Mouse (Mus musculus) embryo, embryonic 10 days (tissue): ENCODE data around the gene Spag6.

Experiments used
- DNase-seq: peaks from one replicate; pipeline ENCODE4 v3.0.0-alpha.2; 2015; ENCODE audit warnings: low spot score

Spag6 gene

GRCm38 (mm10) chr2:18693871-18694610 is at the start of gene Spag6:
Gene Spag6, plus strand, starts transcription at chr2:18694032.
- DNase-seq, result peak; percentile 75

GRCm38 (mm10) chr2:18648563-18648962 is 45.3 kb upstream of the Spag6 start:
- DNase-seq, result no peak

- DNase-seq, result no peak
These were observed 39.0 kb upstream of the Spag6 start for GRCm38 (mm10) chr2:18654821-18655220.

GRCm38 (mm10) chr2:18664003-18664402 is 29.8 kb upstream of the Spag6 start:
- DNase-seq, result no peak

- peak; percentile 62 for DNase-seq
These were observed 22.8 kb upstream of the Spag6 start for GRCm38 (mm10) chr2:18671041-18671440.

- DNase-seq, result peak; percentile 91
These were observed 21.6 kb upstream of the Spag6 start, which contains the start of gene Commd3 for GRCm38 (mm10) chr2:18672133-18672765. Gene Commd3, plus strand, starts transcription at chr2:18672384.

- peak; percentile 53 for DNase-seq
These were observed 21.1 kb upstream of the Spag6 start for GRCm38 (mm10) chr2:18672766-18673164.

- no peak for DNase-seq
These were observed 20.1 kb upstream of the Spag6 start for GRCm38 (mm10) chr2:18673766-18674165.

- DNase-seq, result no peak
These were observed 19.5 kb upstream of the Spag6 start for GRCm38 (mm10) chr2:18674193-18674902.

- peak; percentile 46 for DNase-seq
These were observed 18.0 kb upstream of the Spag6 start for GRCm38 (mm10) chr2:18675681-18676456.

- peak; percentile 86 for DNase-seq
These were observed 17.3 kb upstream of the Spag6 start for GRCm38 (mm10) chr2:18676457-18676935.

- peak; percentile 74 for DNase-seq
These were observed 16.8 kb upstream of the Spag6 start, which contains the start of gene Bmi1 for GRCm38 (mm10) chr2:18676936-18677491. Gene Bmi1, plus strand, starts transcription at chr2:18677018.

- DNase-seq, result peak; percentile 75
These were observed 16.0 kb upstream of the Spag6 start for GRCm38 (mm10) chr2:18677631-18678471.

- DNase-seq, result no peak
These were observed 14.1 kb upstream of the Spag6 start for GRCm38 (mm10) chr2:18679701-18680100.

GRCm38 (mm10) chr2:18680501-18680900 is 13.3 kb upstream of the Spag6 start:
- no peak for DNase-seq

GRCm38 (mm10) chr2:18680961-18681360 is 12.9 kb upstream of the Spag6 start:
- DNase-seq, result peak; percentile 70

- DNase-seq, result no peak
These were observed 9.8 kb upstream of the Spag6 start for GRCm38 (mm10) chr2:18684062-18684461.

GRCm38 (mm10) chr2:18686386-18686785 is 7.4 kb upstream of the Spag6 start:
- no peak for DNase-seq

- DNase-seq, result no peak
These were observed 6.9 kb upstream of the Spag6 start for GRCm38 (mm10) chr2:18686826-18687519.

GRCm38 (mm10) chr2:18687671-18688170 is 6.1 kb upstream of the Spag6 start:
- no peak for DNase-seq
